Mouse (Mus musculus): ENCODE results near the gene Pigz. TPM values are rescaled to one million over a fixed set of nuclear protein-coding genes. Genes with fewer than 3 reads are reported as not detected.

Pigz gene
- polyA plus RNA-seq, 1 experiment: 34.2 TPM

- Histone ChIP-seq H3K27me3 (ENCODE audit: control insufficient read depth, insufficient read depth, low read length) (no peaks in the 10 kb centered on the region), H3K4me1 (ENCODE audit: control insufficient read depth, insufficient read depth, low read length) (peaks cover 4% of the 10 kb centered on the region), H3K27ac (ENCODE audit: insufficient read depth, low read length) (peak overlapping the region; percentile 96), H3K4me3 (replicated peaks; ENCODE audit: insufficient read depth, low read depth, low read length) (peak overlapping the region; percentile 66)
- under 1% methylated on average over 50 of the region's 50 CpGs for WGBS
- peak; percentile 87 for TF ChIP-seq CTCF (IDR thresholded peaks at IDR 0.05; ENCODE audit: borderline replicate concordance, insufficient read depth, low read depth, low read length)
- TF ChIP-seq POLR2A (IDR thresholded peaks at IDR 0.05; ENCODE audit: borderline replicate concordance, insufficient read depth, low read length): peak; percentile 79
- peak; percentile 92 to 95 for DNase-seq
Measured at GRCm38 (mm10) chr16:31932840-31933697, 582 bp upstream of the Pigz start.

DNA sequence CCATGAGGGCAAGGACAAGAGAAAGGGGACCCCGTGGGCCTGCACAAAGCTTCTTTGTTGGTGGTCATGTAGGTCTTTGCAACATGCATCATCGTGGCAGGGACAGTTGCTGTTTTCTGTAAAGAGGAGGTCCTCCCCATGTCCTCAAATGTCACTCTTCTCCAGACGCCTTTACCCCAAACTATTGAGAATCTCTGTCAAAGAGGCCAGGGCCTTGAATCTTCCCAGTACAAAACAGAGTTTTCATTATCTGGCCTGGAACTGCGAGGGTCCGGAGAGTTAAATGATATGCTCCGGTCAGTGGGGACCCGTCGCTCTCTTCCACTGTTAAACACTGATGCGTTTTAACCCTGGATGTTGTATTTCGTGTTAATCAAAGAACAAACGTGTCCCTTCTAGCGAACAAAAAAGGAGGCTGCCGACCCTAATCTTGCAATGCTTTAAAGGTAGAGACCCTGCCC is 929 bp downstream of the Pigz start:
- peak overlapping the region; percentile 66 for H3K4me3 ChIP-seq (replicated peaks; ENCODE audit: insufficient read depth, low read depth, low read length)
- TF ChIP-seq POLR2A (IDR thresholded peaks at IDR 0.05; ENCODE audit: borderline replicate concordance, insufficient read depth, low read length) (no peak), CTCF (IDR thresholded peaks at IDR 0.05; ENCODE audit: borderline replicate concordance, insufficient read depth, low read depth, low read length) (no peak)
- no peaks in the 10 kb centered on the region for H3K27me3 ChIP-seq (ENCODE audit: control insufficient read depth, insufficient read depth, low read length)
- DNase-seq: peak in 1 of 2 experiments; percentile 25
- 34% methylated on average over 13 of the region's 13 CpGs for WGBS
- H3K4me1 ChIP-seq (ENCODE audit: control insufficient read depth, insufficient read depth, low read length): peaks cover 4% of the 10 kb centered on the region
- H3K27ac ChIP-seq (ENCODE audit: insufficient read depth, low read length): peak overlapping the region; percentile 96

GRCm38 (mm10) chr16:31935091-31935979 is 1.7 kb downstream of the Pigz start:
- DNase-seq: peak; percentile 36 to 45
- WGBS: 12% methylated on average over 36 of the region's 36 CpGs
- Histone ChIP-seq H3K4me3 (replicated peaks; ENCODE audit: insufficient read depth, low read depth, low read length) (peak overlapping the region; percentile 66), H3K27me3 (ENCODE audit: control insufficient read depth, insufficient read depth, low read length) (no peaks in the 10 kb centered on the region), H3K27ac (ENCODE audit: insufficient read depth, low read length) (peak overlapping the region; percentile 96), H3K4me1 (ENCODE audit: control insufficient read depth, insufficient read depth, low read length) (peaks cover 4% of the 10 kb centered on the region)
- no peak for TF ChIP-seq POLR2A (IDR thresholded peaks at IDR 0.05; ENCODE audit: borderline replicate concordance, insufficient read depth, low read length)
- TF ChIP-seq CTCF (IDR thresholded peaks at IDR 0.05; ENCODE audit: borderline replicate concordance, insufficient read depth, low read depth, low read length): no peak

- WGBS: 88% methylated on average over 4 of the region's 4 CpGs
- TF ChIP-seq POLR2A (IDR thresholded peaks at IDR 0.05; ENCODE audit: borderline replicate concordance, insufficient read depth, low read length): no peak
- no peak for TF ChIP-seq CTCF (IDR thresholded peaks at IDR 0.05; ENCODE audit: borderline replicate concordance, insufficient read depth, low read depth, low read length)
- Histone ChIP-seq H3K4me1 (ENCODE audit: control insufficient read depth, insufficient read depth, low read length) (peaks cover 4% of the 10 kb centered on the region), H3K27ac (ENCODE audit: insufficient read depth, low read length) (no peak overlapping the region), H3K27me3 (ENCODE audit: control insufficient read depth, insufficient read depth, low read length) (no peaks in the 10 kb centered on the region), H3K4me3 (replicated peaks; ENCODE audit: insufficient read depth, low read depth, low read length) (no peak overlapping the region)
- DNase-seq: no peak
Measured at GRCm38 (mm10) chr16:31936568-31936967, 2.9 kb downstream of the Pigz start.

DNA sequence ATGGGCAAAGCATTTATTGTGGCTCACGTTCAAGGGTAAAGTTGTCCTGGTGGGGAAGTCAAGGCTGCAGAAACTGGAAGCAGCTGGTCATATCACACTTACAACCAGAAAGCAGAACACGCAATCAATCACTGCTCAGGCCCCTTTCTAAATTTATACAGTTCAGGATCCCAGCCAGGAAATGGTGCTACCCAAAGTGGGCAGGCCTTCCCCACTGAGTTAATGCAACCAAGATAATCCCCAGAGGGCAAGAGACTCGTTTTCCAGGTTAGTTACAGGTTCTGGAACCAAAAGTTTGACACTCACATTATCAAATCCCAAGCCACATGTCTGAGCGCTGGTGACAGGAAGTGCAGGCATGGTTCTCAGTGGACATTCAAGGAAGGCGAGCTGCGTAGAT is 5.2 kb downstream of the Pigz start:
- H3K4me3 ChIP-seq (replicated peaks; ENCODE audit: insufficient read depth, low read depth, low read length): no peak overlapping the region
- no peaks in the 10 kb centered on the region for H3K27me3 ChIP-seq (ENCODE audit: control insufficient read depth, insufficient read depth, low read length)
- TF ChIP-seq CTCF (IDR thresholded peaks at IDR 0.05; ENCODE audit: borderline replicate concordance, insufficient read depth, low read depth, low read length) (no peak), POLR2A (IDR thresholded peaks at IDR 0.05; ENCODE audit: borderline replicate concordance, insufficient read depth, low read length) (no peak)
- no peak for DNase-seq
- H3K27ac ChIP-seq (ENCODE audit: insufficient read depth, low read length): no peak overlapping the region
- WGBS: 73% methylated on average over 6 of the region's 6 CpGs
- H3K4me1 ChIP-seq (ENCODE audit: control insufficient read depth, insufficient read depth, low read length): peaks cover 5% of the 10 kb centered on the region

DNA sequence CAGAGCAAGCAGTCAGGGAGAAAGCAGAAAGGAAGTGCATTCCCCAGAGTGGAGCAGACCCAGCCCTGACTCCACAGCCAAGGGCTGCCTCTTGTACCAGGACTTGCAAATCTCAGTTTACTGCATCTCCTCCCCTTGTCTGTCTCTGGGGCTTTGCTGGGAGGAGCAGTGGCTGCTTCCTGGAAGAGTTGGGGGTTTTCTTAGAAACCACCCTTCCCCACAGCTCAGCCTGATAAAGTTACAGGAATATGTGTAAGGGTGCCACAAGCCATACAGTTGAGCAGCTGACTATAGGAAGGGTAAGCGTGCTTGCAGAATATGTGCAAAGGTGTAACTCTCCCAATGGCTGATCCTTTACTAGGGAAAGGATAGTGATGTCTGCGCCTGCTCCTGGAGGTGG is 6.9 kb downstream of the Pigz start:
- no peak overlapping the region for H3K27ac ChIP-seq (ENCODE audit: insufficient read depth, low read length)
- WGBS: 79% methylated on average over 2 of the region's 2 CpGs

DNA sequence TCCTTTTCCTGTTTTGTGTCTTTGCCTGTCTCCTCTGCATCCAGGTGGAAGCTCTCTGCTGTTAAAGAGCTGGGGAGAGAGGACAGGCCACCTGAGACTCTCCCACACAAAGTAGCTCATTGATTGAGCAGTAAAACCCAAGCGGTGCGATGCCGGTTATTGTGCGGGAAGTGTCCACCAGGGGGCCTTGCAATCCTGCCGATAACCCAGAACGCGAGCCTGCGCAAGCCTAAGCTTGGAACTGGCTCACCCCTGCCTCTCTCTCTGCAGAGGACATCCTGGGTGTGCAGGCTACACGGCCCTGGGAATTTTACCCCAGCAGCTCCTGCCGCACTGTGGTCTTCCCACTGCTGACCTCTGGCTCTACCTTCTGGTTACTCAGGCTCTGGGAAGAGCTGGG is 10.3 kb downstream of the Pigz start:
- 2% methylated on average over 10 of the region's 10 CpGs for WGBS
- H3K27me3 ChIP-seq (ENCODE audit: control insufficient read depth, insufficient read depth, low read length): no peaks in the 10 kb centered on the region

More for the DNA sequence above, 6.9 kb downstream of the Pigz start:
- Histone ChIP-seq H3K4me3 (replicated peaks; ENCODE audit: insufficient read depth, low read depth, low read length) (no peak overlapping the region), H3K4me1 (ENCODE audit: control insufficient read depth, insufficient read depth, low read length) (peaks cover 17% of the 10 kb centered on the region), H3K27me3 (ENCODE audit: control insufficient read depth, insufficient read depth, low read length) (no peaks in the 10 kb centered on the region)
- TF ChIP-seq CTCF (IDR thresholded peaks at IDR 0.05; ENCODE audit: borderline replicate concordance, insufficient read depth, low read depth, low read length) (no peak), POLR2A (IDR thresholded peaks at IDR 0.05; ENCODE audit: borderline replicate concordance, insufficient read depth, low read length) (no peak)
- DNase-seq: no peak

More for the DNA sequence above, 10.3 kb downstream of the Pigz start:
- DNase-seq: peak; percentile 75 to 83
- H3K4me3 ChIP-seq (replicated peaks; ENCODE audit: insufficient read depth, low read depth, low read length): no peak overlapping the region
- TF ChIP-seq CTCF (IDR thresholded peaks at IDR 0.05; ENCODE audit: borderline replicate concordance, insufficient read depth, low read depth, low read length) (peak; percentile 70; the same call in 1 of the 2 replicates), POLR2A (IDR thresholded peaks at IDR 0.05; ENCODE audit: borderline replicate concordance, insufficient read depth, low read length) (no peak)
- peaks cover 26% of the 10 kb centered on the region for H3K4me1 ChIP-seq (ENCODE audit: control insufficient read depth, insufficient read depth, low read length)
- no peak overlapping the region for H3K27ac ChIP-seq (ENCODE audit: insufficient read depth, low read length)
